Mouse (Mus musculus): Measurements from ENCODE around the gene Fscn2. TPM values are rescaled to one million over a fixed set of nuclear protein-coding genes. Genes with fewer than 3 reads are reported as not detected.
"Not testable (repeated sequence)": the region's sequence is repeated elsewhere in the genome, so short reads cannot be mapped to it uniquely, and the experiment has no call there.

The Fscn2 gene
- polyA plus RNA-seq, 1 experiment: not detected

GRCm38 (mm10) chr11:120395661-120396060 is 34.3 kb downstream of the Fscn2 start:
- Histone ChIP-seq H3K27me3 (ENCODE audit: control insufficient read depth, insufficient read depth, low read length) (no peaks in the 10 kb centered on the region), H3K36me3 (ENCODE audit: control insufficient read depth, insufficient read depth, low read length) (peaks cover 9% of the 10 kb centered on the region)

GRCm38 (mm10) chr11:120397602-120398001 is 36.3 kb downstream of the Fscn2 start:
- H3K27me3 ChIP-seq (ENCODE audit: control insufficient read depth, insufficient read depth, low read length): no peaks in the 10 kb centered on the region

More at GRCm38 (mm10) chr11:120395661-120396060, 34.3 kb downstream of the Fscn2 start:
- no peak for DNase-seq (ENCODE audit: low read depth in 1 of 2, low spot score in 2 of 2)
- H3K4me1 ChIP-seq (ENCODE audit: control insufficient read depth, insufficient read depth, insufficient read length): no peaks in the 10 kb centered on the region
- 84% methylated on average over 4 of the region's 4 CpGs for WGBS
- TF ChIP-seq CTCF (IDR thresholded peaks at IDR 0.05; ENCODE audit: extremely low read depth, insufficient read depth, insufficient read length, insufficient replicate concordance): no peak
- no peak for TF ChIP-seq POLR2A (IDR thresholded peaks at IDR 0.05; ENCODE audit: low read depth, low read length)
- H3K27ac ChIP-seq (ENCODE audit: insufficient read depth, low read length): no peak overlapping the region
- H3K4me3 ChIP-seq (ENCODE audit: extremely low read depth, insufficient read depth, insufficient read length): no peak overlapping the region

GRCm38 (mm10) chr11:120399319-120399718 is 38.0 kb downstream of the Fscn2 start:
- H3K36me3 ChIP-seq (ENCODE audit: control insufficient read depth, insufficient read depth, low read length): peaks cover 24% of the 10 kb centered on the region

More at GRCm38 (mm10) chr11:120397602-120398001, 36.3 kb downstream of the Fscn2 start:
- Histone ChIP-seq H3K4me1 (ENCODE audit: control insufficient read depth, insufficient read depth, insufficient read length) (no peaks in the 10 kb centered on the region), H3K27ac (ENCODE audit: insufficient read depth, low read length) (no peak overlapping the region), H3K36me3 (ENCODE audit: control insufficient read depth, insufficient read depth, low read length) (peaks cover 15% of the 10 kb centered on the region), H3K4me3 (ENCODE audit: extremely low read depth, insufficient read depth, insufficient read length) (no peak overlapping the region)
- DNase-seq (ENCODE audit: low read depth in 1 of 2, low spot score in 2 of 2): no peak
- TF ChIP-seq CTCF (IDR thresholded peaks at IDR 0.05; ENCODE audit: extremely low read depth, insufficient read depth, insufficient read length, insufficient replicate concordance): no peak
- no peak for TF ChIP-seq POLR2A (IDR thresholded peaks at IDR 0.05; ENCODE audit: low read depth, low read length)
- WGBS: 87% methylated on average over 2 of the region's 2 CpGs

GRCm38 (mm10) chr11:120404814-120405213 is 43.5 kb downstream of the Fscn2 start:
- Histone ChIP-seq H3K36me3 (ENCODE audit: control insufficient read depth, insufficient read depth, low read length) (peaks cover 46% of the 10 kb centered on the region), H3K27me3 (ENCODE audit: control insufficient read depth, insufficient read depth, low read length) (no peaks in the 10 kb centered on the region), H3K4me1 (ENCODE audit: control insufficient read depth, insufficient read depth, insufficient read length) (no peaks in the 10 kb centered on the region), H3K27ac (ENCODE audit: insufficient read depth, low read length) (no peak overlapping the region), H3K4me3 (ENCODE audit: extremely low read depth, insufficient read depth, insufficient read length) (no peak overlapping the region)
- DNase-seq (ENCODE audit: low read depth in 1 of 2, low spot score in 2 of 2): no peak
- WGBS: 81% methylated on average over 1 of the region's 1 CpGs
- TF ChIP-seq POLR2A (IDR thresholded peaks at IDR 0.05; ENCODE audit: low read depth, low read length) (no peak), CTCF (IDR thresholded peaks at IDR 0.05; ENCODE audit: extremely low read depth, insufficient read depth, insufficient read length, insufficient replicate concordance) (no peak)

More at GRCm38 (mm10) chr11:120399319-120399718, 38.0 kb downstream of the Fscn2 start:
- Histone ChIP-seq H3K27me3 (ENCODE audit: control insufficient read depth, insufficient read depth, low read length) (no peaks in the 10 kb centered on the region), H3K4me1 (ENCODE audit: control insufficient read depth, insufficient read depth, insufficient read length) (no peaks in the 10 kb centered on the region), H3K4me3 (ENCODE audit: extremely low read depth, insufficient read depth, insufficient read length) (no peak overlapping the region), H3K27ac (ENCODE audit: insufficient read depth, low read length) (no peak overlapping the region)
- WGBS: 90% methylated on average over 2 of the region's 2 CpGs
- DNase-seq (ENCODE audit: low read depth in 1 of 2, low spot score in 2 of 2): no peak
- TF ChIP-seq CTCF (IDR thresholded peaks at IDR 0.05; ENCODE audit: extremely low read depth, insufficient read depth, insufficient read length, insufficient replicate concordance) (no peak), POLR2A (IDR thresholded peaks at IDR 0.05; ENCODE audit: low read depth, low read length) (no peak)

- Histone ChIP-seq H3K27me3 (ENCODE audit: control insufficient read depth, insufficient read depth, low read length) (no peaks in the 10 kb centered on the region), H3K4me1 (ENCODE audit: control insufficient read depth, insufficient read depth, insufficient read length) (no peaks in the 10 kb centered on the region), H3K4me3 (ENCODE audit: extremely low read depth, insufficient read depth, insufficient read length) (no peak overlapping the region), H3K27ac (ENCODE audit: insufficient read depth, low read length) (no peak overlapping the region), H3K36me3 (ENCODE audit: control insufficient read depth, insufficient read depth, low read length) (peaks cover 50% of the 10 kb centered on the region)
- 78% methylated on average over 3 of the region's 3 CpGs for WGBS
- DNase-seq (ENCODE audit: low read depth in 1 of 2, low spot score in 2 of 2): no peak
- TF ChIP-seq POLR2A (IDR thresholded peaks at IDR 0.05; ENCODE audit: low read depth, low read length) (no peak), CTCF (IDR thresholded peaks at IDR 0.05; ENCODE audit: extremely low read depth, insufficient read depth, insufficient read length, insufficient replicate concordance) (no peak)
Measured at GRCm38 (mm10) chr11:120405867-120406266, 44.5 kb downstream of the Fscn2 start.

GRCm38 (mm10) chr11:120406445-120406844 is 45.1 kb downstream of the Fscn2 start:
- Histone ChIP-seq H3K27me3 (ENCODE audit: control insufficient read depth, insufficient read depth, low read length) (no peaks in the 10 kb centered on the region), H3K4me3 (ENCODE audit: extremely low read depth, insufficient read depth, insufficient read length) (no peak overlapping the region), H3K27ac (ENCODE audit: insufficient read depth, low read length) (no peak overlapping the region), H3K36me3 (ENCODE audit: control insufficient read depth, insufficient read depth, low read length) (peaks cover 52% of the 10 kb centered on the region), H3K4me1 (ENCODE audit: control insufficient read depth, insufficient read depth, insufficient read length) (no peaks in the 10 kb centered on the region)
- 58% methylated on average over 1 of the region's 1 CpGs for WGBS
- no peak for DNase-seq (ENCODE audit: low read depth in 1 of 2, low spot score in 2 of 2)
- TF ChIP-seq CTCF (IDR thresholded peaks at IDR 0.05; ENCODE audit: extremely low read depth, insufficient read depth, insufficient read length, insufficient replicate concordance) (no peak), POLR2A (IDR thresholded peaks at IDR 0.05; ENCODE audit: low read depth, low read length) (no peak)

GRCm38 (mm10) chr11:120413621-120414020 is 52.3 kb downstream of the Fscn2 start:
- not testable (repeated sequence) for DNase-seq (ENCODE audit: low read depth in 1 of 2, low spot score in 2 of 2); H3K27me3 ChIP-seq (ENCODE audit: control insufficient read depth, insufficient read depth, low read length); H3K4me1 ChIP-seq (ENCODE audit: control insufficient read depth, insufficient read depth, insufficient read length); H3K4me3 ChIP-seq (ENCODE audit: extremely low read depth, insufficient read depth, insufficient read length); H3K27ac ChIP-seq (ENCODE audit: insufficient read depth, low read length)
- H3K36me3 ChIP-seq (ENCODE audit: control insufficient read depth, insufficient read depth, low read length): peaks cover 49% of the 10 kb centered on the region
- WGBS: 98% methylated on average over 8 of the region's 10 CpGs

Other genes with a start within 250 kb of the Fscn2 start
- gene Slc38a10, start 210.2 kb upstream of the Fscn2 start, polyA plus RNA-seq (2012; rRNA removed): 81.9 and 94.2 TPM in 2 replicates
- 3.6 and 4.0 TPM in 2 replicates for gene Bahcc1, start 128.6 kb upstream of the Fscn2 start, polyA plus RNA-seq (2012; rRNA removed)
- gene Actg1, start 13.0 kb upstream of the Fscn2 start, polyA plus RNA-seq (2012; rRNA removed): 951 and 978 TPM in 2 replicates
- 36.5 and 53.8 TPM in 2 replicates for gene Faap100, start 17.2 kb downstream of the Fscn2 start, polyA plus RNA-seq (2012; rRNA removed)
- gene Nploc4, start 76.2 kb downstream of the Fscn2 start, polyA plus RNA-seq (2012; rRNA removed): 25.3 and 31.0 TPM in 2 replicates
- gene Tspan10, start 81.1 kb downstream of the Fscn2 start, polyA plus RNA-seq (2012; rRNA removed): 7.9 and 9.1 TPM in 2 replicates
- 0.14 and 0.35 TPM in 2 replicates for gene Pde6g, start 92.0 kb downstream of the Fscn2 start, polyA plus RNA-seq (2012; rRNA removed)
- gene Oxld1, start 96.5 kb downstream of the Fscn2 start, polyA plus RNA-seq (2012; rRNA removed): 9.1 and 11.0 TPM in 2 replicates
- gene Ccdc137, start 96.6 kb downstream of the Fscn2 start, polyA plus RNA-seq (2012; rRNA removed): 11.2 TPM in 2 replicates
- 13.2 and 14.4 TPM in 2 replicates for gene Arl16, start 106.1 kb downstream of the Fscn2 start, polyA plus RNA-seq (2012; rRNA removed)
- 55.1 and 55.7 TPM in 2 replicates for gene Mrpl12, start 123.1 kb downstream of the Fscn2 start, polyA plus RNA-seq (2012; rRNA removed)
- gene Slc25a10, start 130.3 kb downstream of the Fscn2 start, polyA plus RNA-seq (2012; rRNA removed): 36.5 and 48.1 TPM in 2 replicates
- gene Gcgr, start 169.2 kb downstream of the Fscn2 start, polyA plus RNA-seq (2012; rRNA removed): 0.30 and 0.36 TPM in 2 replicates
- 79.9 and 99.4 TPM in 2 replicates for gene Mcrip1, start 188.2 kb downstream of the Fscn2 start, polyA plus RNA-seq (2012; rRNA removed)
- not detected in 2 replicates for gene Ppp1r27, start 189.6 kb downstream of the Fscn2 start, polyA plus RNA-seq (2012; rRNA removed)
- 76.8 and 79.2 TPM in 2 replicates for gene P4hb, start 211.7 kb downstream of the Fscn2 start, polyA plus RNA-seq (2012; rRNA removed)
- 620 and 856 TPM in 2 replicates for gene Arhgdia, start 220.1 kb downstream of the Fscn2 start, polyA plus RNA-seq (2012; rRNA removed)
- gene Alyref, start 236.8 kb downstream of the Fscn2 start, polyA plus RNA-seq (2012; rRNA removed): 22.1 and 27.2 TPM in 2 replicates
- 80.1 and 101 TPM in 2 replicates for gene Anapc11, start 236.9 kb downstream of the Fscn2 start, polyA plus RNA-seq (2012; rRNA removed)
- gene Npb, start 246.9 kb downstream of the Fscn2 start, polyA plus RNA-seq (2012; rRNA removed): 4.4 and 5.5 TPM in 2 replicates